Mouse (Mus musculus) spleen, postnatal 4 days (tissue): ENCODE measurements around the gene Crcp.

Experiments
- DNase-seq, 2 experiments: peaks; one replicate each; pipeline ENCODE4 v3.0.0; 2022; ENCODE audit warnings: low spot score in 2 of 2

The Crcp gene

DNA sequence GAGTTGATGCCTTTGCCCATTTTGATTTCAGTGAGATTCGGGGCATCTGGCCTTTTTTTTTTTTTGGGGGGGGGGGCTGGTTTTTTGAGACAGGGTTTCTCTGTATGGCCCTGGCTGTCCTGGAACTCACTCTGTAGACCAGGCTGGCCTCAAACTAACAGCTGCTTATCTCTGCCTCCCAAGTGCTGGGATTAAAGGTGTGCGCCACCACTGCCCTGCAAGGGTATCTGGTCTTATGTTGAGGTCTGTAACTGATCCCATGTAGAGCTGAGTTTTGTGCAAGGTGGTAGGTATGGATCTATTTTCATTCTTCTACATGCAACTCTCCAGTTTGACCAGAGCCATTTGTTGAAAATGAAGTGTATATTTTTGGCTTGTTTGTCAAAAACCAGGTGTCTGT is 27.2 kb downstream of the Crcp start:
- no peak for DNase-seq

GRCm38 (mm10) chr5:130059413-130060328 is 30.6 kb downstream of the Crcp start:
- DNase-seq = no peak

GRCm38 (mm10) chr5:130060329-130060665 is 31.2 kb downstream of the Crcp start:
- no peak for DNase-seq

DNA sequence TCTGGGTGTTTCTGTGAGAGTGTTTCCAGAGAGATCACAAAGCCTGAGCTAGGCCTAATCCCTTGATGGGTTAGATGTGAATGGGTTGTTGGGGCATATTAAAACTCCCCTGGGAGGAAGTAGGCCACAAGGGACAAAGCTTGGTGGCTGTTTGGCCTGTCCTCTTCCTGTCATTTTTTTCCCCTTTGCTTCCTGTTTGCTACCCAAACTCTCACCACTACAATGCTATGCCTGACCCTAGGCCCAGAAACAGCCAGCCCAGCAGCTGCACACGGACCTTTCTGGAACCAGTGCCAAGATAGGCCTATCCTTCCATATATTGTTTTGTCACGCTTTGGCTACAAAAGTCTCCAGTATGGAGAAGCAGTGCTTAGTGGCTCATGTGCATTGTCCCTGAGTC is 33.0 kb downstream of the Crcp start:
- DNase-seq = no peak

DNA sequence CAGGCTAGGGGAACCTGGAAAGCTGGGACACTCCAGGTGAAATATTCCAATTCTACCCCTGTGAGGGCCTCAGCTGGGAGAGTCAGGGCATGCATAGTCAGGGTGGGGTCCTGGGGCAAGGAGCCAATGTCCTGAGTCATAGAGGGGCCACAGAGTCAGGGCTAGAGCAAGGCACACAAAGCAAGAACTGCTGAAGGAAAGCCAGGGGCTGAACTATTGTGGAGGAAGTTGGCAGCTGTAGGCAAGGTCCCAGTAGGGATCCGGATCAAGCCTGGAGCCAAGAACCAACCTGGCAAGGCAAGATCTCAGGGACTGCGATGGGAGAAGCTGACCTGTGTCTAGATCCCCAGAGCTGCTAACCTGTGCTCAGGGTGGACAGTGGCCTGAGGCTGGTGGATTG is 34.7 kb downstream of the Crcp start:
- no peak for DNase-seq

- peak in 1 of 2 experiments; percentile 27 for DNase-seq
Observed at GRCm38 (mm10) chr5:130065579-130065978, 36.5 kb downstream of the Crcp start.

DNA sequence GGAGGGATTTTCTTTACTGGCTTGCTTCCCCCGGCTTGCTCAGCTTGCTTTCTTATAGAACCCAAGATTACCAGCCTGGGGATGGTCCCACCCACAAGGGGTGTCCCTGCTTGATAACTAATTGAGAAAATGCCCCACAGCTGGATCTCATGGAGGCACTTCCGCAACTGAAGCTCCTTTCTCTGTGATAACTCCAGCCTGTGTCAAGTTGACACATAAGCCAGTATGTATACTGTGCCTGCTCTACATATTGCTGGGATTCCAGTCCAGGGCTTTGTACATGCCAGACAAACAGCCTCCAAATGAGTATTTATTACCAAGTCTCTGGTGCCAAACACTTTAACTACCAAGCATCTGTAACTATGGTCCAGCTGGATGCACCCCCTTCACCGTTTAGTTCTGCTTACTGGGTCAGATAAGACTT is 38.8 kb downstream of the Crcp start:
- DNase-seq = no peak

GRCm38 (mm10) chr5:130073026-130073425 is 43.9 kb downstream of the Crcp start, which contains the start of gene Tpst1:
TSS of gene Tpst1 (plus strand) at chr5:130073326.
- no peak for DNase-seq

- DNase-seq = no peak
Observed at GRCm38 (mm10) chr5:130074491-130074890, 45.4 kb downstream of the Crcp start.

DNA sequence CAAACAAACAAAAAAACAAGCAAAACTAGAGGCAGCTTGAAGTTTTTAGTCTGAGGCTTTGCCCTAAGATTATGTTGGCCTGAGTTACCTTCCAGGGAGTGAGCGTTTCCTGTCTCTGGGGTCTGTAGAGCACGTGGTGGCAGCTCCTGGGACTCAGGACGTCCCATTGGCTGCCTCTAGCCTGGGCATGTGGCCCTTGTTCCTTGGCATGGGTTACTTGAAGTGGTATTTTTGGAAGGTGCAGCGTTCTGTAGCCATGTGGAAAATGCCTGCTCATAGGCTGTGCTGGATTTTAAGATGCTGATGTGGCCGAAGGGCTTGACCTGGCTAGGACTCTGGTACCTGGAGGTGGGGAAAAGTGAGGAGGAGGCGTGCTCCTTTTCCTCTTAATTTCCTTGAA is 47.3 kb downstream of the Crcp start:
- DNase-seq = no peak

DNA sequence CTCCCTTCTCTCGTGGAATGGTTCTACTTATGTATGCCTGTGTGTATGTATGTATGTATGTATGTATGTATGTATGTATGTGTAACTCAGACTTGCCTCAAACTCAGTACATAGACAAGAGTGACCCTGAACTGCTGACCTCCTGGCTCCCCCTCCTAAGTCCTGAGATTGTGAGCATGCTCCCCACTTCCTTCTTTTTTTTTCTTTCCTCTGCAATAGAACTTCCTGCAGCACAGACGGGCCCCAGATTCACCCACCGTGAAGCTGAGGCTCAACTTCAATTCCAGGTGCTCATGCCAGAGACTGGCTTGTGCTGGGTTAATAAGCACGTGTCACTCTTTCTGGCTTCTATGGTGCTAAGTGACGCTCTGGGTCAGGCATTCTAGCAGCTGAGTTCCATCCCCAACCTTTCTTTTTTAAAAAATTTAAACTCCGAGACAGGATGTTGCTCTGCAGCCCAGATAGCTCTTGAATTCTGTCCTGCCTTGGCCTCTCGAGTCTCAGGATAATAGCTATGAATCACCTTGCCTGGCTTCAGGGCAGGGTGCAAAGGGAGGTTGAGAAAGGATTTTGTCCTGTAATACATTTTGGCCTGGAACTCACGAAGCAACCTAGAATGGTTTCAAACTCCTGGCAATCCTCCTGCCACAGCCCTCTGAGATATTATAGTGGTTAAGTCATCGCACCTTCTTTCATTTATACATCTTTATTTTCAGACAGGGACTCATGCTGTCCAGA is 49.2 kb downstream of the Crcp start:
- DNase-seq = no peak

DNA sequence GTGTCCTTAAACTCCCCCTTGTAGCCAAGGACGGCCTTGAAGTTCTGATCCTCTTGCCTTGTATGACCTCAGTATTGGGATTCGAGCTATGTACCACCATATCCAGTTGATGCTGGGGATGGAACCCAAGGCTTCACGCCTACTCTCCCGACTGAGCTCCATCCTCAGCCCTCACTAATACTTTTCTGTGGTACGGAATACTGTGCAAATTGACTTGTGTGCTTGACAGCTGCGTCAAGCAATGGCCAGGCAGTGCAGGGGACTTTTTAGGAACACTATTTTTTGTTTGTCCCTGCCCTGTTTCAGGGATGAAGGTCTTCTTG is 49.7 kb downstream of the Crcp start:
- no peak for DNase-seq

DNA sequence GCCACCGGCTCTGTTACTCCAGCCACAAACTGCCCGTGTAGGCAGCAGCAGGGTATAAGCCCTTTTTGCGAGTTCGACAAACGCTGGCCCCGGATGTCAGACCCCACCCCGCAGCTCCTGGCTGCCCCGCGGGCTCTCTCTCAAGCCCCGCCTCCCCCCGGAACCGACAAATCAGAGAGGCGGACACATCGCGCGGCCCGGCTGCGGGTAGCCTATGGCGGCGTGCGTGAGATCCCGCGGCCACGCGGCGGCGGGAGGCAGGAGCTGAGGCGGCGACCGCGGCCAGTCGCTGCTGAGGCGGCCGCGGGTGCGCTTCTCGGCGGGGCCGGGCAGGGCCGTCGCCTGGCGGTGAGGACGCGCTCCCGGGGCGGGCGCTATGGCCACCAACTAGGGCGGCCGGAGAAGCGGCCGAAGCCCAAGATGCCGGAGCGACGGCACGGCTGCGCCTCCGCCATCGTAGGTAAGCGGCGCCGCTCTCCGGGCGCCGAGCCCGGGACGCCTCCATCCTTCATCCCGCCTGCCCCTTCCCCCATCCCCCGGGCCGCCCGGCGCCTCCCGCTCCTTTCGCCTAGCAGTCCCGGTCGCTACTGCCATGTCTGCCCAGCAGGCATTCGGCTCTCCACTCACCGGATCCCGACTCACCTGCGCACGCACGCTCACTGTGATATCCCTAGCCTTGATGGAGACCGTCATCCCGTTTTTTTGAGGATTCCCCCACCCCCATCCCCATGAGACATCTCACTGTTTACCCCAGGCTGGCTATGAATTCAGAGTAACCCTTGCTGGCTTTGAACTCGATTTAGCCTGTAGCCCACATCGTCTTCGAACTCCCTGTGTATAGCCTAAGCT is 50.3 kb downstream of the Crcp start:
- DNase-seq = peak; percentile 92 to 97

DNA sequence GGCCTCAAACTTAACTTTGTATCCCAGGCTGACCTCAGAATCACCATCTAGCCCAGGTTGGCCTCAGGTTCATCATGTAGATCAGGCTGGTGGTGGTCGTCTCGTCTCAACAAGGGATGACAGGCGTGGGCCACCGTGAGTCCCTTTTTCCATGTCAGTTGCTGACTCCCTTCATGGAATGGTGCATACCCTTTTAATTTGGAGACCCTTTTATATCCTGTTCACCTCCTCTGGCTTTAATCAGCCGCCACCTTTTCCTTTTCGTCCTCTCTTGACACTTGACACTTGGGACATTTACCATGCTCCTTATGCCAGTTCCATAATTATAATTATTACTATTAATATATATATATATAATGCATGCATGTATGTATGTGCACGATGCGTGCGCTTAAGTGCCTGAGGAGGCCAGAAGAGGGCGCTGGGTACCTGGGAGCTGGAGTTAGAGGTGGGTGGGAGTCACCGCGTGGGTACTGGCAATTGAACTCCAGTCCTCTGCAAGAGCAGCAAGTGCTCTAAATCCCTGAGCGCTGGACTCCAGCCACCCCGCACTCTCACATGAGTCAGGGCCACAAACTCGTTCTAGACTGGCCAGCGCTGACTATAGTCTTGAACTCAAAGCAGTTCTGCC is 51.1 kb downstream of the Crcp start:
- DNase-seq = no peak

- peak in 1 of 2 experiments; percentile 34 for DNase-seq
Observed at GRCm38 (mm10) chr5:130081181-130081881, 52.2 kb downstream of the Crcp start.

- no peak for DNase-seq
Observed at GRCm38 (mm10) chr5:130082431-130082830, 53.3 kb downstream of the Crcp start.

GRCm38 (mm10) chr5:130084271-130084670 is 55.2 kb downstream of the Crcp start:
- DNase-seq = no peak

DNA sequence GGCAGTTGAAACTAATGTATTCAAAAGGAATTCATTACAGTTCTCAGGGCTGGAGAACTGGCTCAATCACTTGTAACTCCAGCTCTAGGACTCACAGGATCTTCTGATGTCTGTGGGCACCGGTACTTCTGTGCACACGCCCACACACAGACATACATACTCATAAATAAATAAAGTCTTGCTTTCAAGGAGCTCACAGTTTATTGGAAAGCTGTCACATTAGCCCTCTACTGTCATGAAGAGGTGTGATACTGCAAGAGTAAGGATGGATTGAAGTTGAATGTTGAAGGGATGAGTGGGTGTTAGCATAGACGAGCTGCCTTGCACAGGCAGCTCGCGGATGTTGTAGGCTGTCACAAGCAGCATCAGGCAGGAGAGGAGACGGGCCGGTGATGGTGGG is 58.9 kb downstream of the Crcp start:
- DNase-seq = no peak

GRCm38 (mm10) chr5:130088612-130089011 is 59.5 kb downstream of the Crcp start:
- DNase-seq = no peak

GRCm38 (mm10) chr5:130089177-130089576 is 60.1 kb downstream of the Crcp start:
- DNase-seq = peak in 1 of 2 experiments; percentile 21
